Mouse (Mus musculus): ENCODE measurements around the gene Sh2b2. TPM values are rescaled to one million over a fixed set of nuclear protein-coding genes. Genes with fewer than 3 reads are reported as not detected.

The Sh2b2 gene
- 2.8 and 3.1 TPM in 2 replicates for polyA plus RNA-seq (2015; fragmentation: Nextera tagmentation; extraction: Ambion mirVana)

DNA sequence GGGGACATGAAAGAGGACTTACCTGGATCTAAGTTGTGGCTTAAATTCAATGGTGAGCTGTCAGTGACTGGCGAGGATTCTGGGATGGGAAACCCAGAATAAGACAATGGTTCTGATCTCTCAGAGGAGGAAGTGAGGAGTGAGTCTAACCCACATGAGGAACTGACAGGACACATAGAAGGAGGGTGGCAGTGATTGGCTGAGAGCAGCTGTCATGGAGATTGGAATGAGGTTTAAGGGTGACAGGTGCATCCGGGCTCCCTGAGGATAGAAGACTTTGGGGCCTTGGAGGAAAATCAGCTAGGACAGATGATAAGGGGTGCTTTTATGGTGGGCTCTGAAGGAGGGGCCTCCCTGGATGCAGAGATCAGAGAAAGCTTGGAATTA, at the start of gene Sh2b2:
Gene Sh2b2, minus strand, starts transcription at position 105 of the 387 bp plus-strand sequence.
- peaks cover 8% of the 10 kb centered on the region for H3K4me1 ChIP-seq (replicated peaks)
- peak within 1 kb of the TSS; percentile 56 for H3K9ac ChIP-seq
- peak within 1 kb of the TSS; percentile 77 for H3K4me3 ChIP-seq (replicated peaks)
- H3K27ac ChIP-seq, result no peak within 1 kb of the TSS
- no peaks in the 10 kb centered on the region for H3K36me3 ChIP-seq
- peak within 1 kb of the TSS; percentile 96 for H3K4me2 ChIP-seq (replicated peaks)
- no peaks in the 10 kb centered on the region for H3K9me3 ChIP-seq
- ATAC-seq, result no peak
- WGBS, result 82% methylated on average over 2 of the region's 2 CpGs
- no peaks in the 10 kb centered on the region for H3K27me3 ChIP-seq (replicated peaks)

GRCm38 (mm10) chr5:136292971-136293418, 46.6 kb upstream of the Sh2b2 start:
- 64% methylated on average over 4 of the region's 4 CpGs for WGBS
- ATAC-seq, result no peak
- Histone ChIP-seq H3K4me1 (replicated peaks) (no peaks in the 10 kb centered on the region), H3K9ac (no peak overlapping the region), H3K27ac (no peak overlapping the region), H3K4me3 (replicated peaks) (no peak overlapping the region), H3K4me2 (replicated peaks) (no peak overlapping the region), H3K27me3 (replicated peaks) (no peaks in the 10 kb centered on the region), H3K9me3 (no peaks in the 10 kb centered on the region), H3K36me3 (peaks cover 8% of the 10 kb centered on the region; the same call in 1 of the 2 replicates)

DNA sequence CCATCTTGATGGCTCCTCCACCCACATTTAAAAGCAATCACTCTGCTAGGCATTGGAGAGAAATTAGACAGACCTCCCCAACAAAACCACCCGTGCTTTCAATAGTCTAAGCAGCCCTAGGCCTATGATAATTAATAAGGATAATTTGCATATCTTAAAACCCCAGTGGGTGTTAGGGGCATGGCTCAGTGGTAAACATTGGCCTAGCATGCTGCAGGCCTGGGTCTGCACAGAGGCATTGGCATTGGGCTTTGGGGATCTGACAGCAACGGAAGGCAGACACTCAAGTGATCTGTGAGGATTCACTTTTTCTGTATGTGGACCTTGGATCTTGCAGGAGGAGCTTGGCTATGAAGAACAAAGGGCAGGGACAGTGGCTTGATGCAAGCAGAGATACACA, 46.0 kb upstream of the Sh2b2 start:
- Histone ChIP-seq H3K4me3 (replicated peaks) (no peak overlapping the region), H3K4me1 (replicated peaks) (no peaks in the 10 kb centered on the region), H3K27me3 (replicated peaks) (no peaks in the 10 kb centered on the region), H3K36me3 (peaks cover 8% of the 10 kb centered on the region; the same call in 1 of the 2 replicates), H3K27ac (no peak overlapping the region), H3K4me2 (replicated peaks) (no peak overlapping the region), H3K9ac (no peak overlapping the region), H3K9me3 (no peaks in the 10 kb centered on the region)
- ATAC-seq, result no peak
- WGBS, result 75% methylated on average over 2 of the region's 2 CpGs

GRCm38 (mm10) chr5:136291562-136291961, 45.2 kb upstream of the Sh2b2 start:
- Histone ChIP-seq H3K9ac (no peak overlapping the region), H3K36me3 (peaks cover 9% of the 10 kb centered on the region; the same call in 1 of the 2 replicates), H3K4me1 (replicated peaks) (no peaks in the 10 kb centered on the region), H3K4me3 (replicated peaks) (no peak overlapping the region), H3K27me3 (replicated peaks) (no peaks in the 10 kb centered on the region), H3K9me3 (no peaks in the 10 kb centered on the region), H3K4me2 (replicated peaks) (no peak overlapping the region), H3K27ac (no peak overlapping the region)
- WGBS, result 88% methylated on average over 2 of the region's 2 CpGs
- no peak for ATAC-seq

GRCm38 (mm10) chr5:136289776-136290175, 43.4 kb upstream of the Sh2b2 start:
- ATAC-seq, result no peak
- 0 out of 2 replicates have a peak, but pooled peaks cover 11% of the 10 kb centered on the region for H3K36me3 ChIP-seq
- H3K4me3 ChIP-seq (replicated peaks), result no peak overlapping the region
- no peak overlapping the region for H3K27ac ChIP-seq
- no peaks in the 10 kb centered on the region for H3K4me1 ChIP-seq (replicated peaks)
- H3K4me2 ChIP-seq (replicated peaks), result no peak overlapping the region
- H3K9me3 ChIP-seq, result no peaks in the 10 kb centered on the region
- H3K9ac ChIP-seq, result no peak overlapping the region
- H3K27me3 ChIP-seq (replicated peaks), result no peaks in the 10 kb centered on the region
- 81% methylated on average over 3 of the region's 3 CpGs for WGBS

- Histone ChIP-seq H3K4me3 (replicated peaks) (no peak overlapping the region), H3K27me3 (replicated peaks) (no peaks in the 10 kb centered on the region), H3K4me1 (replicated peaks) (no peaks in the 10 kb centered on the region), H3K27ac (no peak overlapping the region), H3K4me2 (replicated peaks) (no peak overlapping the region), H3K9ac (no peak overlapping the region), H3K36me3 (0 out of 2 replicates have a peak, but pooled peaks cover 14% of the 10 kb centered on the region), H3K9me3 (no peaks in the 10 kb centered on the region)
- WGBS, result 76% methylated on average over 6 of the region's 6 CpGs
- ATAC-seq, result peak; percentile 41; the same call in 1 of the 2 replicates
These were observed 42.2 kb upstream of the Sh2b2 start for GRCm38 (mm10) chr5:136288351-136289081.

GRCm38 (mm10) chr5:136286566-136286965, 40.2 kb upstream of the Sh2b2 start:
- Histone ChIP-seq H3K4me1 (replicated peaks) (no peaks in the 10 kb centered on the region), H3K4me2 (replicated peaks) (no peak overlapping the region)
- no peak for ATAC-seq

DNA sequence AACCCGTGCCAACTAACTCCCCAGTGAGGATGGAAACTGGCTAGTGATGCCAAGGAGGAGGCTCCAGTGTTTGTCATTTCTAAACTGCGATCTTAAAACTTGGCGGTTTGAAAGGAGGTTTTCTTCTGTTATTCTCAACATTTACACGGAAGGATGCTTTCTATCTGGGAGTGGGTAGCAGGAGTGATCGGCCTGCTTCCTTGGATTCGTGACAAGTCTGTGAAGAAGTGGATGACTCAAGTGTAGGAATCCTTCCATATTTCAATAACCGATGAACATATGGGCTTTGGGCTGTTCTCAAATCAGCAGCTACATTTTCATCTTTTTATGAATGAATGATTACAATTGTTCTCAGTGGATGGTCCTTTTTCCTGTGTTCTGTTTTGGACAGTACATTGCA, 38.8 kb upstream of the Sh2b2 start:
- H3K36me3 ChIP-seq, result peaks cover 23% of the 10 kb centered on the region; the same call in 1 of the 2 replicates
- no peaks in the 10 kb centered on the region for H3K27me3 ChIP-seq (replicated peaks)
- no peaks in the 10 kb centered on the region for H3K4me1 ChIP-seq (replicated peaks)
- no peak overlapping the region for H3K4me3 ChIP-seq (replicated peaks)
- whole genome bisulfite sequencing, result 78% methylated on average over 7 of the region's 7 CpGs
- H3K9me3 ChIP-seq, result no peaks in the 10 kb centered on the region
- no peak overlapping the region for H3K4me2 ChIP-seq (replicated peaks)
- no peak overlapping the region for H3K9ac ChIP-seq
- no peak overlapping the region for H3K27ac ChIP-seq
- ATAC-seq, result no peak

More at GRCm38 (mm10) chr5:136286566-136286965, 40.2 kb upstream of the Sh2b2 start:
- H3K36me3 ChIP-seq, result peaks cover 20% of the 10 kb centered on the region; the same call in 1 of the 2 replicates
- no peaks in the 10 kb centered on the region for H3K9me3 ChIP-seq
- 89% methylated on average over 6 of the region's 6 CpGs for WGBS
- H3K4me3 ChIP-seq (replicated peaks), result no peak overlapping the region
- H3K9ac ChIP-seq, result no peak overlapping the region
- no peaks in the 10 kb centered on the region for H3K27me3 ChIP-seq (replicated peaks)
- H3K27ac ChIP-seq, result no peak overlapping the region

DNA sequence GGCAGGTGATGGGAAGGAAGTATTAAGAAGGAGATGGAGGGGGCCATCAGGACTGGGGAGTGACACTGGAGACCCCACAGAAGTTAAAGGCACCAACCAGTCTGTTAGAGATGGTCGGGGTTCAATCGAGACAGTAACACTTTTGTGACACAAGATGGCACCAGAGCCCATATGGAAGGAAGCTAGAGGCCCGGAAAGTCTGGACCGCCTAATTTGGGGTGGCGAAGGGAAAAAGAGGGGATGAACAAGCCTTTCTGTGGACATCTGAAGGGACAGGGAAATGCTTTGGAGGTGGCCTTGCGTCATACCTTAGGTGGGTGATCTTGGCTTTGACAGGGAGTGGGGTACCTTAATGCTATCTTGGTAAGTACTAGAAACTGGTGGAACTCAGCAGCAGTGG, 35.0 kb upstream of the Sh2b2 start:
- 67% methylated on average over 6 of the region's 6 CpGs for WGBS
- H3K4me3 ChIP-seq (replicated peaks), result no peak overlapping the region
- no peaks in the 10 kb centered on the region for H3K4me1 ChIP-seq (replicated peaks)
- no peaks in the 10 kb centered on the region for H3K27me3 ChIP-seq (replicated peaks)
- no peak overlapping the region for H3K27ac ChIP-seq
- H3K9ac ChIP-seq, result no peak overlapping the region
- no peak overlapping the region for H3K4me2 ChIP-seq (replicated peaks)
- peaks cover 48% of the 10 kb centered on the region for H3K36me3 ChIP-seq
- no peak for ATAC-seq
- H3K9me3 ChIP-seq, result no peaks in the 10 kb centered on the region

DNA sequence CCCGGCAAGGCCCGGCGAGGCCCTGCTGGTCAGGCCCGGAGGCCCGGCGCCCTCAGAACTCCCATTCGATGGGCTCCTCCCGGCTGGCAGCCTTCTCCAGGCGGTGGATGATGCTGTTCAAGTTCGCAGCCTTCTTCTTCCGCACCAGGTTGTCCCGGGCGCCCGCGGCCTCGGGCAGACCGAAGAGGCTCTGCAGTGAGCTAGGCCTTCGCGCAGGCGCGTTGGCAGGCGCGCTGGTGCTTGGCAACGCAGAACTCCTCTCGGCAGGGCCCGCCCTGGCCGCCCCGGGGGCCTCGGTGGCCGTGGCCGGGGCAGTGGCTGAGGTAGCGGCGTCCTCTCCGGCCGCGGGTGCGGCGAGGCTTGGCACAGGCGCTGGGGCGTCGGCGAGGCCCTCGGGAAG, 28.4 kb upstream of the Sh2b2 start:
- Histone ChIP-seq H3K9ac (no peak overlapping the region), H3K27me3 (replicated peaks) (no peaks in the 10 kb centered on the region), H3K4me1 (replicated peaks) (peaks cover 5% of the 10 kb centered on the region), H3K9me3 (no peaks in the 10 kb centered on the region), H3K4me2 (replicated peaks) (no peak overlapping the region), H3K27ac (no peak overlapping the region), H3K4me3 (replicated peaks) (no peak overlapping the region), H3K36me3 (peaks cover 45% of the 10 kb centered on the region)
- 91% methylated on average over 42 of the region's 43 CpGs for WGBS
- ATAC-seq, result no peak

DNA sequence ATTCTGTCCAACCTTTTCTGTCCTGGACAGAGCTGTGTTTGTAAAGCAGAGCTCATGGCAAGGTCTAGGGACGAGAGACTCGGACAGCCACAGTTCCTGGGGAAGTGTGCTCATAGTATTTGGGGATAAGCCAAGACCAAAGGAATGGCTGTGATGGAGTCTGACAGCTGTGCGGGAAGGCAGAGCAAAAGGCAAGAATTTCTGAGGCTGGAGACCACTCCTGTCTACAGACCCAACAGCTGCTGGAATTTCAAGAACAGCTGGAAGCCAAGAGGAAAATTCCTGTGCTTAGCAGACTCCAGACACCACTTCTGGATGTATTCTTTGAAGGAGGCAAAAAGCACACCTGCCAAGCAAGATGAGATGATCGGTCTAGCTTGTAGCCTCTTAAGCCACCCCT, 23.6 kb upstream of the Sh2b2 start:
- no peak overlapping the region for H3K4me3 ChIP-seq (replicated peaks)
- ATAC-seq, result no peak
- H3K27me3 ChIP-seq (replicated peaks), result no peaks in the 10 kb centered on the region
- H3K4me2 ChIP-seq (replicated peaks), result no peak overlapping the region
- WGBS, result 53% methylated on average over 4 of the region's 4 CpGs
- peaks cover 7% of the 10 kb centered on the region for H3K4me1 ChIP-seq (replicated peaks)
- H3K36me3 ChIP-seq, result peaks cover 9% of the 10 kb centered on the region
- no peak overlapping the region for H3K9ac ChIP-seq
- H3K9me3 ChIP-seq, result no peaks in the 10 kb centered on the region
- H3K27ac ChIP-seq, result no peak overlapping the region

DNA sequence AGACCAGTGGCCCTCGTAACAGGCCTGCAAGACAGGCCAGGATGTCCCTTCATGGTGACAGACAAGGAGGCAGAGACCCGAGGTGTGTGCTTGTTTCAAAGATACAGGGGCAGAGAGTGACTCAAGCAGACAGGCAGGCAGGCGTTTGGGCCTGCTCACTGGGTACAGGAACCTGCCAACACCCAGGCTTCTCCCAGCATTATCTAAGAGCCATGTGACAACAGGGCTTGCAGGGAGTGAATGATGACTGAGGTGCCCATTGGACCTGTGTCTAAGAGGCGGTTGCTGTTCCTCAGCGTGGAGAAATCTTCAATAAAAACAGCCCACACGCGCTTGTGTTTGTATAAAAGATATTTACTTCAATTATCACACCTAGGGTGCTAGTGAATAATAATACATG, 19.7 kb upstream of the Sh2b2 start:
- Histone ChIP-seq H3K4me3 (replicated peaks) (no peak overlapping the region), H3K9ac (no peak overlapping the region), H3K36me3 (no peaks in the 10 kb centered on the region), H3K27me3 (replicated peaks) (no peaks in the 10 kb centered on the region), H3K27ac (no peak overlapping the region), H3K4me2 (replicated peaks) (no peak overlapping the region), H3K4me1 (replicated peaks) (peaks cover 11% of the 10 kb centered on the region), H3K9me3 (no peaks in the 10 kb centered on the region)
- WGBS, result 77% methylated on average over 7 of the region's 7 CpGs
- ATAC-seq, result 0 out of 2 replicates have a peak, but pooled peaks have one; percentile 31

DNA sequence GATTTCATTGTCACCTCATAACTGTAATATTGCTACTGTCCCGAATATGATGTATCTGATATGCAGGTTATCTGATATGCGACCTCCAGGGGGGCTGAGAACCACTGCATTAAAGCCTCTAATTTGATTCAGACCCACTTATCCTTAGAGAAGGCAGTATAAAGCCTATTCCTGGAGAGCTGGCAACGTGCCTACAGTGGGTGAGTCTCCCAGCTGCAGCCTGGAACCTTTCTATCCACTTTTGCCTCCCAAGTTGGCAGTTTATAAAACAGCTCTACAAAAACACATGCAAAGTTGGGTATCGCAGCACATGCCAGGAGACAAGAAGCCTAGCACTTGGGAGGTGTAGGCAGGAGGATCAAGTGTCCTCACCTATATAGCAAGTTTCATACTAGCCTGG, 17.0 kb upstream of the Sh2b2 start:
- 81% methylated on average over 4 of the region's 4 CpGs for WGBS

More for the DNA sequence above, 17.0 kb upstream of the Sh2b2 start:
- H3K9ac ChIP-seq, result no peak overlapping the region
- ATAC-seq, result no peak
- no peaks in the 10 kb centered on the region for H3K9me3 ChIP-seq
- no peak overlapping the region for H3K27ac ChIP-seq
- H3K27me3 ChIP-seq (replicated peaks), result no peaks in the 10 kb centered on the region
- H3K36me3 ChIP-seq, result no peaks in the 10 kb centered on the region
- no peak overlapping the region for H3K4me2 ChIP-seq (replicated peaks)
- no peak overlapping the region for H3K4me3 ChIP-seq (replicated peaks)
- peaks cover 3% of the 10 kb centered on the region; the same call in 1 of the 2 replicates for H3K4me1 ChIP-seq (replicated peaks)

Data from intestine, embryonic 15.5 days (tissue).